Comparison of ENCODE assay signal across 8 mouse cellular contexts in the genomic region with DNA sequence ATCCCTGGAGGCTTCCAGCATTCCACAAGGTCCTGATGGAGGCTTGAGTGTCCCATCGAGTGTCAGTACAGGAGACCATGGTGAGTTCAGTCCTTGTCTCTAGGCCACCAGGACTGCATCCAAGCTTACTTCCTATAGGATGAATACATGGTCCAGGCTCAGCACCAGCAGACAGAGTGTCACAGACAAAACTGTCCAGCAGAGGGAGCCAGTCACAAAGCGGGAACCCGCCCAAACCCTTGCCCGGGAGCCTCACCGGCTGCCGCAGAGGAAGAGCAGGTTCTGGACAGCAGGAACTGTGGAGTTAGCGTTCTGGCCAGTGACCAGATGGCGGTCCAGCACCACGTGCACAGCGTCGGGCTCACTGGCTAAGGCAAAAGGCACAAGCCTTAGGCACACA. TPM values are rescaled to one million over a fixed set of nuclear protein-coding genes. Genes with fewer than 3 reads are reported as not detected.
DNase-seq lines count a peak whose midpoint lies in the region; ATAC-seq and TF ChIP-seq lines count a peak whose summit lies in the region.

No protein-coding gene starts in this region.

- H3K9ac ChIP-seq in embryonic facial prominence, embryonic 14.5 days (ENCODE audit: low read depth, low read length): no peak overlapping the region
- no peak overlapping the region for H3K9ac ChIP-seq in kidney, embryonic 14.5 days (ENCODE audit: low read depth, low read length)
- H3K9ac ChIP-seq in limb, embryonic 14.5 days (ENCODE audit: low read depth, low read length, severe bottlenecking): no peak overlapping the region
- no peak overlapping the region; the same call in 1 of the 2 replicates for H3K9ac ChIP-seq in midbrain, embryonic 16.5 days (ENCODE audit: low read depth, low read length)

- H3K27ac ChIP-seq in embryonic facial prominence, embryonic 14.5 days (replicated peaks; ENCODE audit: low read depth, low read length): no peak overlapping the region
- no peak overlapping the region for H3K27ac ChIP-seq in heart, embryonic 10.5 days
- no peak overlapping the region for H3K27ac ChIP-seq in kidney, embryonic 14.5 days (ENCODE audit: low read depth, low read length)
- H3K27ac ChIP-seq in limb, embryonic 14.5 days (replicated peaks; ENCODE audit: low read depth, low read length): no peak overlapping the region
- H3K27ac ChIP-seq in midbrain, embryonic 16.5 days (ENCODE audit: low read length): no peak overlapping the region

- WGBS in embryonic facial prominence, embryonic 14.5 days: 9% methylated on average over 11 of the region's 11 CpGs
- WGBS in heart, embryonic 10.5 days: 17% methylated on average over 11 of the region's 11 CpGs
- WGBS in kidney, embryonic 14.5 days: 16% methylated on average over 11 of the region's 11 CpGs
- 19% methylated on average over 11 of the region's 11 CpGs for WGBS in limb, embryonic 14.5 days
- WGBS in midbrain, embryonic 16.5 days: 6% methylated on average over 11 of the region's 11 CpGs

- H3K4me2 ChIP-seq in embryonic facial prominence, embryonic 14.5 days (ENCODE audit: low read depth, low read length): no peak overlapping the region
- no peak overlapping the region for H3K4me2 ChIP-seq in kidney, embryonic 14.5 days (replicated peaks; ENCODE audit: low read depth, low read length)
- no peak overlapping the region for H3K4me2 ChIP-seq in limb, embryonic 14.5 days (replicated peaks; ENCODE audit: low read depth, low read length, severe bottlenecking)
- H3K4me2 ChIP-seq in midbrain, embryonic 16.5 days (ENCODE audit: low read length): no peak overlapping the region

- H3K4me3 ChIP-seq in embryonic facial prominence, embryonic 14.5 days (ENCODE audit: low read depth, low read length): no peak overlapping the region
- H3K4me3 ChIP-seq in heart, embryonic 10.5 days: no peak overlapping the region
- H3K4me3 ChIP-seq in kidney, embryonic 14.5 days (ENCODE audit: low read length): no peak overlapping the region
- no peak overlapping the region for H3K4me3 ChIP-seq in limb, embryonic 14.5 days (replicated peaks; ENCODE audit: low read length)
- no peak overlapping the region for H3K4me3 ChIP-seq in midbrain, embryonic 16.5 days (ENCODE audit: low read depth, low read length)

- H3K9me3 ChIP-seq in embryonic facial prominence, embryonic 14.5 days (ENCODE audit: control insufficient read depth, low read length): no peaks in the 10 kb centered on the region
- H3K9me3 ChIP-seq in heart, embryonic 10.5 days: no peaks in the 10 kb centered on the region
- no peaks in the 10 kb centered on the region for H3K9me3 ChIP-seq in kidney, embryonic 14.5 days (ENCODE audit: control insufficient read depth, low read length)
- no peaks in the 10 kb centered on the region for H3K9me3 ChIP-seq in limb, embryonic 14.5 days (ENCODE audit: control insufficient read depth, low read length)
- no peaks in the 10 kb centered on the region for H3K9me3 ChIP-seq in midbrain, embryonic 16.5 days (replicated peaks; ENCODE audit: control insufficient read depth, low read length, poor library complexity, severe bottlenecking)

- DNase-seq in 3T3-L1 (ENCODE audit: low read depth, low spot score): peak; percentile 89
- peak; percentile 68 to 77 for DNase-seq in adrenal gland, postnatal 4 days (ENCODE audit: low spot score in 2 of 2)
- peak; percentile 85 for DNase-seq in embryonic facial prominence, embryonic 14.5 days (ENCODE audit: low spot score)
- peak; percentile 94 for DNase-seq in heart, embryonic 10.5 days (ENCODE audit: low spot score)
- DNase-seq in limb, embryonic 14.5 days (ENCODE audit: low spot score): peak; percentile 66
- peak; percentile 67 to 79 for DNase-seq in spleen, adult 18-20 months

- no peak for TF ChIP-seq POLR2A in limb, embryonic 14.5 days (IDR thresholded peaks at IDR 0.05; ENCODE audit: borderline replicate concordance, extremely low read depth, insufficient read depth, insufficient read length)

- ATAC-seq in embryonic facial prominence, embryonic 14.5 days (ENCODE audit: low read depth): peak; percentile 78
- peak; percentile 47 for ATAC-seq in kidney, embryonic 14.5 days (ENCODE audit: low FRiP score, low TSS enrichment)
- ATAC-seq in limb, embryonic 14.5 days (ENCODE audit: low FRiP score, low read depth): peak; percentile 76
- ATAC-seq in midbrain, embryonic 16.5 days: peak; percentile 26; the same call in 1 of the 2 replicates

- no peaks in the 10 kb centered on the region for H3K4me1 ChIP-seq in embryonic facial prominence, embryonic 14.5 days (ENCODE audit: control insufficient read depth, insufficient read depth, low read length)
- H3K4me1 ChIP-seq in heart, embryonic 10.5 days: peaks cover 14% of the 10 kb centered on the region
- peaks cover 7% of the 10 kb centered on the region; the same call in 1 of the 2 replicates for H3K4me1 ChIP-seq in kidney, embryonic 14.5 days (ENCODE audit: control insufficient read depth, insufficient read depth, low read length)
- peaks cover 5% of the 10 kb centered on the region for H3K4me1 ChIP-seq in limb, embryonic 14.5 days (ENCODE audit: control insufficient read depth, insufficient read depth, low read length)
- peaks cover 6% of the 10 kb centered on the region for H3K4me1 ChIP-seq in midbrain, embryonic 16.5 days (ENCODE audit: control insufficient read depth, insufficient read depth, low read length)

- H3K36me3 ChIP-seq in embryonic facial prominence, embryonic 14.5 days (ENCODE audit: control insufficient read depth, insufficient read depth, low read length): peaks cover 38% of the 10 kb centered on the region
- H3K36me3 ChIP-seq in heart, embryonic 10.5 days: peaks cover 34% of the 10 kb centered on the region
- peaks cover 24% of the 10 kb centered on the region for H3K36me3 ChIP-seq in kidney, embryonic 14.5 days (ENCODE audit: control insufficient read depth, insufficient read depth, low read length)
- H3K36me3 ChIP-seq in limb, embryonic 14.5 days (ENCODE audit: control insufficient read depth, insufficient read depth, low read length): peaks cover 34% of the 10 kb centered on the region
- peaks cover 4% of the 10 kb centered on the region; the same call in 1 of the 2 replicates for H3K36me3 ChIP-seq in midbrain, embryonic 16.5 days (ENCODE audit: control insufficient read depth, insufficient read depth, low read length)

- H3K27me3 ChIP-seq in embryonic facial prominence, embryonic 14.5 days (replicated peaks; ENCODE audit: control insufficient read depth, insufficient read depth, low read length): no peaks in the 10 kb centered on the region
- no peaks in the 10 kb centered on the region for H3K27me3 ChIP-seq in heart, embryonic 10.5 days (ENCODE audit: insufficient read depth, poor library complexity, severe bottlenecking)
- no peaks in the 10 kb centered on the region for H3K27me3 ChIP-seq in kidney, embryonic 14.5 days (ENCODE audit: control insufficient read depth, insufficient read depth, low read length)
- no peaks in the 10 kb centered on the region for H3K27me3 ChIP-seq in limb, embryonic 14.5 days (ENCODE audit: control insufficient read depth, insufficient read depth, low read length)
- H3K27me3 ChIP-seq in midbrain, embryonic 16.5 days (ENCODE audit: control insufficient read depth, insufficient read depth, low read depth, low read length): no peaks in the 10 kb centered on the region

RNA-seq across cellular contexts. Expression of a gene that starts 5.1 kb away (rescaled TPM):
- total RNA-seq in adrenal gland, postnatal 4 days (2021): 10 to 100 TPM; 44.9 to 50.6 TPM
- polyA plus RNA-seq in embryonic facial prominence, embryonic 14.5 days (2014; fragmentation: Nextera tagmentation; extraction: Ambion mirVana): 37.1 and 51.1 TPM in 2 replicates
- 29.5 and 37.4 TPM in 2 replicates for polyA plus RNA-seq in heart, embryonic 10.5 days (2016; fragmentation: Nextera tagmentation; extraction: Ambion mirVana)
- 50.7 and 54.5 TPM in 2 replicates for polyA plus RNA-seq in kidney, embryonic 14.5 days (2014; fragmentation: Nextera tagmentation; extraction: Ambion mirVana)
- 92.3 and 108 TPM in 2 replicates for polyA plus RNA-seq in limb, embryonic 14.5 days (2012; rRNA removed)
- polyA plus RNA-seq in limb, embryonic 14.5 days (2014; fragmentation: Nextera tagmentation; extraction: Ambion mirVana): 49.0 and 51.2 TPM in 2 replicates
- 48.5 and 54.9 TPM in 2 replicates for polyA plus RNA-seq in midbrain, embryonic 16.5 days (2015; fragmentation: Nextera tagmentation; extraction: Ambion mirVana)

RNA-seq across cellular contexts. Expression of a gene that starts 16.8 kb away (rescaled TPM):
- total RNA-seq in adrenal gland, postnatal 4 days (2021): 100 to 1,000 TPM; 251 to 277 TPM
- 248 and 250 TPM in 2 replicates for polyA plus RNA-seq in embryonic facial prominence, embryonic 14.5 days (2014; fragmentation: Nextera tagmentation; extraction: Ambion mirVana)
- 270 and 285 TPM in 2 replicates for polyA plus RNA-seq in heart, embryonic 10.5 days (2016; fragmentation: Nextera tagmentation; extraction: Ambion mirVana)
- 321 and 322 TPM in 2 replicates for polyA plus RNA-seq in kidney, embryonic 14.5 days (2014; fragmentation: Nextera tagmentation; extraction: Ambion mirVana)
- polyA plus RNA-seq in limb, embryonic 14.5 days (2012; rRNA removed): 161 and 188 TPM in 2 replicates
- polyA plus RNA-seq in limb, embryonic 14.5 days (2014; fragmentation: Nextera tagmentation; extraction: Ambion mirVana): 238 and 243 TPM in 2 replicates
- polyA plus RNA-seq in midbrain, embryonic 16.5 days (2015; fragmentation: Nextera tagmentation; extraction: Ambion mirVana): 291 and 309 TPM in 2 replicates

RNA-seq across cellular contexts. Expression of a gene that starts 20.5 kb away (rescaled TPM):
- 1 to 10 TPM; 2.7 to 4.8 TPM for total RNA-seq in adrenal gland, postnatal 4 days (2021)
- 2.8 and 4.5 TPM in 2 replicates for polyA plus RNA-seq in embryonic facial prominence, embryonic 14.5 days (2014; fragmentation: Nextera tagmentation; extraction: Ambion mirVana)
- 13.7 and 23.5 TPM in 2 replicates for polyA plus RNA-seq in heart, embryonic 10.5 days (2016; fragmentation: Nextera tagmentation; extraction: Ambion mirVana)
- polyA plus RNA-seq in kidney, embryonic 14.5 days (2014; fragmentation: Nextera tagmentation; extraction: Ambion mirVana): 0.46 and 1.6 TPM in 2 replicates
- polyA plus RNA-seq in limb, embryonic 14.5 days (2012; rRNA removed): 1.8 TPM in 2 replicates
- 0.66 and 0.75 TPM in 2 replicates for polyA plus RNA-seq in limb, embryonic 14.5 days (2014; fragmentation: Nextera tagmentation; extraction: Ambion mirVana)
- 109 and 151 TPM in 2 replicates for polyA plus RNA-seq in midbrain, embryonic 16.5 days (2015; fragmentation: Nextera tagmentation; extraction: Ambion mirVana)

RNA-seq across cellular contexts. Expression of a gene that starts 28.9 kb away (rescaled TPM):
- 10 to 100 TPM; 46.9 to 60.3 TPM for total RNA-seq in adrenal gland, postnatal 4 days (2021)
- polyA plus RNA-seq in embryonic facial prominence, embryonic 14.5 days (2014; fragmentation: Nextera tagmentation; extraction: Ambion mirVana): 29.1 and 30.7 TPM in 2 replicates
- 22.6 and 30.8 TPM in 2 replicates for polyA plus RNA-seq in heart, embryonic 10.5 days (2016; fragmentation: Nextera tagmentation; extraction: Ambion mirVana)
- 22.0 and 34.1 TPM in 2 replicates for polyA plus RNA-seq in kidney, embryonic 14.5 days (2014; fragmentation: Nextera tagmentation; extraction: Ambion mirVana)
- polyA plus RNA-seq in limb, embryonic 14.5 days (2012; rRNA removed): 75.1 and 104 TPM in 2 replicates
- polyA plus RNA-seq in limb, embryonic 14.5 days (2014; fragmentation: Nextera tagmentation; extraction: Ambion mirVana): 22.8 and 32.2 TPM in 2 replicates
- polyA plus RNA-seq in midbrain, embryonic 16.5 days (2015; fragmentation: Nextera tagmentation; extraction: Ambion mirVana): 108 and 121 TPM in 2 replicates

RNA-seq across cellular contexts. Expression of a gene that starts 35.0 kb away (rescaled TPM):
- total RNA-seq in adrenal gland, postnatal 4 days (2021): 10 to 100 TPM in 1 of 2 experiments, 1 to 10 TPM in 1; 8.4 to 12.6 TPM
- 7.1 and 7.4 TPM in 2 replicates for polyA plus RNA-seq in embryonic facial prominence, embryonic 14.5 days (2014; fragmentation: Nextera tagmentation; extraction: Ambion mirVana)
- 18.0 and 18.2 TPM in 2 replicates for polyA plus RNA-seq in heart, embryonic 10.5 days (2016; fragmentation: Nextera tagmentation; extraction: Ambion mirVana)
- polyA plus RNA-seq in kidney, embryonic 14.5 days (2014; fragmentation: Nextera tagmentation; extraction: Ambion mirVana): 9.1 and 14.1 TPM in 2 replicates
- polyA plus RNA-seq in limb, embryonic 14.5 days (2012; rRNA removed): 25.0 and 43.0 TPM in 2 replicates
- polyA plus RNA-seq in limb, embryonic 14.5 days (2014; fragmentation: Nextera tagmentation; extraction: Ambion mirVana): 6.9 and 8.2 TPM in 2 replicates
- 2.4 and 2.5 TPM in 2 replicates for polyA plus RNA-seq in midbrain, embryonic 16.5 days (2015; fragmentation: Nextera tagmentation; extraction: Ambion mirVana)

Comparison
In these comparisons a context has a peak if more than half of its experiments do, and no peak if none do; other contexts are left out.
1. ATAC-seq: peak in every context shown above with its lines; median percentile 78 in embryonic facial prominence, embryonic 14.5 days; 76 in limb, embryonic 14.5 days; 47 in kidney, embryonic 14.5 days; 26 in midbrain, embryonic 16.5 days.